Mouse (Mus musculus) left cerebral cortex, postnatal 4 days (tissue): ENCODE results near the gene Rep15. TPM values are rescaled to one million over a fixed set of nuclear protein-coding genes. Genes with fewer than 3 reads are reported as not detected.

Experiments used
- DNase-seq: peaks from one replicate; pipeline ENCODE4 v3.0.0-alpha.2; 2022
- intact Hi-C: fragments of 180-260 bp; cut with DNase I; formaldehyde crosslinking; loops from one replicate; pipeline ENCODE4 v1.15.1; 2025
- total RNA-seq, 2 experiments: library from RNA; stranded (reverse); gene quantifications; 2 replicates each; pipeline ENCODE4 v1.2.3; 2021

The Rep15 gene
- total RNA-seq, 2 experiments from 2014 or later, result 2.9 to 5.0 TPM

DNA sequence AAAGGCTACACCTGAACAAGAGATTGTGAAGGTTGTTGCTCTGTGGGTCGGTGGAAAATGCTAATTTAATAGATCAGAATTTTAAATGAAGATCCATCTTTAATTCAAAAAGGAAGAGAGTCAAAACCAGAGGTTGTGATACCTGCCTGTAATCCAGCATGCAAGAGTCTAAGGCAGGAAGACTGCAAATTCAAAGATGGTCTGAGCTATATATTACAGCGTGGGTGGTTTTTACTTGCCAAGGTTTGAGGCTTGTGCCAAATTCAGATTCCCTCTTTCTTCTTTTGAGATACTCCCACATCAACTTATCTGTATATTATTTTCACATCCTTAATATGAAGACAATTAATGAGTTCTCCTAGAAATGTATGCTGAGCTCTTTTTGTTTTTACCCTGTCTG lies 4.0 kb upstream of the Rep15 start:
- intact Hi-C loops, result no loop called here
- DNase-seq, result no peak

DNA sequence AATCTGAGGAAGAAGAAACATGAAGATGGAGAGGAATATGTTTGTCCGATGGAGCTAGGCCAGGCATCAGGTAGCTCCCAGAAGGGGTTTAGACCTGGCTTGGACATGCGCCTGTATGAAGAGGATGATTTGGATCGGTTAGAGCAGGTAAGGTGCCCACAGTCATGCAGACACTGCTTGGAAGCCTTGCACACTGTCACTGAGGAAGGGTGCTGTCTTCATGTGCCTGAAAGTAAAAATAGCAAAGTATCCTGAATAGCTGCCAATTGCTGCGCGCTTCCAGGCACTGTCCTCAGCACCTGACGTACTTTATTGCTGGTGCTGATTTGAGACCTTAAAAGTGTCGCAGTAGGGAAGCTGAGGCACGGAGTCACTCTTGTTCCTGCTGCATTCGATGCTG lies 2.8 kb upstream of the Rep15 start:
- intact Hi-C loops, result no loop called here
- no peak for DNase-seq

DNA sequence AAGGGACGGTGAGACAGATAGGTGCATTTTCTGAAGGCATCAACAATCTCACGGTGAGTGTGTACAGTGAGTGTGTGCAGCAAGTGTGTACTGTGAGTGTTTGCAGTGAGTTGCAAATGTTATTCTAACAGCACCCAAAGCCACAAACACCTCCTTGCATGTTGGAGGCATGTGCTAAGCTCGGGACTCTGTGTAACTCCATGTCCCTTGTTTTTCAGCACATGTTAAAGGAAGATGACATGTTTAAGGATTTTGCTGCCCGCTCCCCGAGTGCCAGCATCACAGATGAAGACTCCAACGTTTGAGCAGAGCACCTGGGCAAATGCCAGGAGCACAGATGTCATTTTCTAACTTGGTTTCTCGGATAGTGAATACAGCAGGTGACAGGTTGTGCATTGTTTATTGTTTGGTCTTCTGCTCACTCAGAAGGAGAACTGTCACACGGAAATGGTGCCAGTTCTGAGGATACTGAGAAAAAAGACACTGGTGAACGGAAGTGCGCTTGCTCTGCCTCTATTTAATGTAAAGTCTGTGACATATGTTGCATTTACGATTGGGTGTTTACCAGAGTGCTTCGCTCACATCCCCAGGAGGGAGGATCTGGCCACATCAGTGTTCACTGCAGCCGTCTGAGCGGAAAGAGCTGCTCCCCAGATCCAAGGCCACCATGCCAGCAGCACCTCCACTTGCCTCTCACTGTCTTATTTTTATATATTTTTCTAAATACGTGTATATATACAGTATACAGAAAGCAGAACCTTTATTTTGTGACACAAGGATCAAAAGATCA lies 2.1 kb upstream of the Rep15 start:
- intact Hi-C loops, result no loop called here
- peak; percentile 78 for DNase-seq

DNA sequence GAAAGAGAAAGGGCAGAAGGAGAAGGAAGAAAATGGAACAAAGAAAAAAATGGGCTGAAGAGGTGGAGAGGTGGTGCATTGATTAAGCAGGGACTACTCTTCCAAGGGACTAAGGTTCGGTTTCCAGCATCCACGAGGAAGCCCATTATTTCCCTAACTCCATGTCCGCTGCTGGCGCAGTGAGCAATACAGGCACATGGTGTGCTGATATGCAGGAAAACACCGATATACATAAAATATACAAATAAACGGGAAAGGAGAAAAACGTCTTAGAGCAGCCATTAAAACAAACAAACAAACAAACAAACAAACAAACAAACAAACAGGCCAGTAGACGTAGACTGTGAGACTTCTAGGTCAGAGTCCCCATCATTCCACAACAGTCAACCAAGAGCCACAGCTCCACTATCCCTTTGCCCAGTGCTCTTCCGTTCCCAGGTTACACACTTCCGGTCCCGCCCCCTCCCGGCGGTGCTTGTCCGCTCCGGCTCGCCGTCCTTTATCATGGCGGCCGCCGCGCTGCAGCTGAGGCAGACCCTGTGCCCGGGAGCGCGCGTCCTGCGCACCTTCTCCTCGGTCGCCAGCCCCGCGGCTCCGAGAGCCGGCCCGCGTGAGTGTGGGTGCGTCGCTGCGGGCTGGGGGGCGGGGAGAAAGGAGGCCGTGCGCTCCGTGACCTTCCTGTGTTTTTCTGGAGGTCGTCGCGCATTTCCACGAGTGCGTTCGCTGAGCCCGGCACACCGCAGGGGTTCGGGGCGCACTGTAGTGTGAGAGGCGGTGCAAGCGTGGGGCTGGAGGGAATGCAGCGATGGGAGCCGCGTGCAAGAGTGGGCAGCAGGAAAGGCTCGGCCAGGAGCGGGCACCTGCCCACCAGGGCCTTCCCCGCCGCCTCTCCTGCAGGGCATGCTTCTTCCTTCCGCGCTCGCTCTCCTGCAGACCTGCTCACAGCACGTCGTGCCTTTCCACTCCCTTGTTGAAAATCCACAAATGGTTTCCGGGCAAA lies 10.2 kb downstream of the Rep15 start, which contains the start of gene Mrps35:
Gene Mrps35, plus strand, starts transcription at position 474 of the 1,000 bp plus-strand sequence.
- peak; percentile 93 for DNase-seq
- intact Hi-C loops, result no loop called here

DNA sequence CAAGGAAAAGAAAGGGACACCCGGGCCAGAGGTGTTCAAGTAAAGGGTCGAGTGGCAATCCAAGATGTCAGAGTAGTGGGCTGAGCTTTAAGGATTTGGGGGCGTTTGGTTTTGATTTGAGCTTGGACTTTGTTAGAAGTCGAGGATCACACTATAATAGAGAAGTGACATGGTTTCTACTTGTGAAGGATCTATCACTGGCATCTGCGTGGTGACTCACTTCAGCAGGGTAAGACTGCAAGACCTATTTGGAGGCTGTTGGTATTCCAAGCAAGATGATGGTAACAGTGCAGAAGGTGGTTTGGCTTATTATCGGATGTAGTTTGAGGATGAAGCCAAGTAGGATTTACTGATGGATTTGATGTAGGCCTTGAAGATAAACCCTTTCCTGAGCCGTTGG lies 11.2 kb downstream of the Rep15 start:
- no peak for DNase-seq

DNA sequence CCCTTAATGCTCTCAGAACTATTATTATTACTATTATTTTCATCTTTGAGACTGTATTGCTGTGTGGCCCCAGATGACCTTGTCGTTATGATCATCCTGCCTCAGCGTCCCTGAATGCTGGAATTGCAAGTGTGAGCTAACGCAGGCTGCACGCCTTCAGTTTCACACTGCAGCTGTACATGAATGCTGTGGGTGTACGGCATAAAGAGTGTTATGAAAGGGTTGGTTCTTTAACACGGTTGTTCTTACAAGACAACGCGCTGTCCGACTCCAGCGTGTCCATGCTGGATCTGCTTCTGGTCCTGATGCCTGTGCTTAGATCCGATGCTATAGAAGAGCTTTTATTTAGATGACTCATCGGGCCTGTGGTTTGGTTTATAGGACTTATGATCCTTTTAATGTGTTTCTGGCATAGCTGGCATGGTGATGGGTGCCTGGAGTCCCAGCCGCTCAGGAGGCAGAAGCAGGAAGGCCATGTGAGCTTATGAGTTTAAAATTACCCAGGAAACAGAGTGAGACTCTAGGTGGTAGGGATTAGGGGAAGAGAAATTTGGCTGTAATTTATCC lies 16.9 kb downstream of the Rep15 start:
- intact Hi-C loops, result no loop called here
- DNase-seq, result no peak

More for the DNA sequence above, 11.2 kb downstream of the Rep15 start:
- intact Hi-C loops, result no loop called here

DNA sequence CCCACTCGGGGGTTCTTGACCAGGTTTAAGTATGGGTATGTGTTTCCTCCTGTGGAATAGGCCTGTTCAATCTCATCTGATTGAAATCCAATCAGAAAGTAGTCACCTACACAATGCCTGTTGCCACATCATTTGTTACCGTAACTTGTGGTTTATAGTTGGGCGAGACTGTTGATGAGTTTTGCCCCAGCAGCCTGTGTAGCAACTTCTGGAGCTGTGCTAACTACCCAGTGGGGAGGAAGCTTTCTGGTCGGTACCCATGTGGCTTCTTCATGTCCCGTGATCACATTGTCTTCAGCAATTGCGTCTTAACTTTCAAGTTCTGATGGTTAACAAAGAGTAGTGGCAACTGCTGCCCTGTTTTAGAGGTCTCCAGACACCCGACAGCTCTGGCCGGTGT lies 19.3 kb downstream of the Rep15 start:
- intact Hi-C loops, result no loop called here
- no peak for DNase-seq

DNA sequence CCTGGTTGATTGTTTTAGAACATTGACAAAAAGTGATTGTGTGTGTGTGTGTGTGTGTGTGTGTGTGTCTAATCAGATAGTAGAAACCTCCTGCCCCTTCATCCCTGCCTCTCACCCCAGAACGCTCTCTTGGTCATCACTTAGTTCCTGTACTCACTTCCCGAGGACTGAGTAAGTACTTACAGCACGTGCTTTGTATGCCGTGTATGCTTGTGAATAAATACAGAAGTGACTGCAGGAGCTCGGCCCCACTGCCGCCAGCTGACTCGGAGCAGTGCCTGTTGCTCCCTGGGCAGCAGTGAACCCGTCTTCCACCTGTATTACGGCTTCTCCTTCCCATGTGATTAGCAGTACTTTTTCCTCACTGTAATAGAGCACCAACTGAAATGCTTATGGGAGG lies 20.1 kb downstream of the Rep15 start:
- DNase-seq, result no peak

DNA sequence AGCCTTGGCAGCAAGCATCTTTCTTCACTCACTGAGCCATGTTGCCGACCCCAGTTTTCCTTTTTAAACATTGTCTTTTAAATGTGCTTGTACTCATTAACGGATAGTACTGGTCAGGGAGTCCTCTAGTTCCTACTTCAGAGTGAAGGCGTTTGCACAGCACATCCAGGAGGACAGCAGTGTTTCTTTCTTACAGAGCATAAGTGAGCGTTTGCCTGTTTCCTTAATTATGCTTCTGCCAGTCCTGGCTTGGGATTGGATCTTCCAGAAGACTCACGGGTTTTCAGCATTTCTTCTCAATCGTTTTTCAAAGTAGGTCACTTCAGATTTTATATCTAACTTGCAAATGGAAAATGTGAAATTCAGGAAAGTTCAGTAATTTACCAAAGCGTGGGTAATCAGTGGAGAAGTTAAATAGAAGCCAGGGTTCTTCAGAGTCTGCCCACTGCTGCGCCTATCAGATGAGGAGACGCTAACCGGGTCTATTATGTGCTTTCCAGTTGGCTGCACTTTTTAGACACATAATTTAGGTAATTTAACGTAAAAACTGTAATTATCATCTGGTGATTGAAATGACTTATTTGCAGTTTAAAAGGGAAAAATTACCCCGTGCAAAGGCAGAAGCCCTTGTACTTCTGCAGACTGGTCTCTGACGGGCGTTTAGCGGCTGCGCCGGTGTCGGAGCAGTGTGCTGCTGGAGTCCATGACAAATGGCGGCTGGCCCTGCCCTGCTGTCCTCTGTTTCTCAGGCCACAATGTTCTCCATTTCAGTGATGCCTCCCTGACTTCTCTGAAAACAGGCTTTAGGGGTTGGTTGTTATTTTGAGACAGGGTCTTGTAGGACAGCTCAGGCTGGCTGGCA lies 21.6 kb downstream of the Rep15 start:
- DNase-seq, result no peak
- intact Hi-C loops, result no loop called here

More for the DNA sequence above, 20.1 kb downstream of the Rep15 start:
- intact Hi-C loops, result no loop called here

DNA sequence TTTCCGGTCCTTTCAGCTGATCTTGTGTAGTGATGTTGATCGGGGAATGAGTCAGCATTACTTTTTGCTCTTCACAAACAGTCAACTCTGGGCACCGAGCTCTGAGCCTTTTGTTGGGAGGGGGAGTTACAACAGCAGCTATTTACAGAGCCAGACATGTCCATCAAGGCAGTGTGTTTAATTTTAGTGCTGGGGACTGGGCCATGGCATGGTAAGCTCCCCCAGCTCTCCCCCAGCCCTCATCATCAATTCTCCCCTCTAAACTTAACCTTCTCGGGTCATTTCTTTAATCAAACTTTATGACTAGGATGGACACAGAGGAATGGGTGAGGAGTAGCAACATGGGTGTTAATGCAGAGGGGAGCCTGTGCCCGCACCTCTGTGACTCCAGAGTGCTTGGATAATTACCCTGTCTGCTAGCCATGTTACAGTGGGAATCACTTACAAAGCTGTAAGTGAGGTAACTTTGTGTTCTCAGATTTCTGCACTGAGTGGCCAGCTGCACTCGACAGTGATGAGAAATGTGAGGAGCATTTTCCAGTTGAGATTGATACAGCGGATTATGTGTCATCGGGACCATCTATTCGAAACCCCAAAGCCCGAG lies 23.1 kb downstream of the Rep15 start:
- no peak for DNase-seq
- intact Hi-C loops, result no loop called here

DNA sequence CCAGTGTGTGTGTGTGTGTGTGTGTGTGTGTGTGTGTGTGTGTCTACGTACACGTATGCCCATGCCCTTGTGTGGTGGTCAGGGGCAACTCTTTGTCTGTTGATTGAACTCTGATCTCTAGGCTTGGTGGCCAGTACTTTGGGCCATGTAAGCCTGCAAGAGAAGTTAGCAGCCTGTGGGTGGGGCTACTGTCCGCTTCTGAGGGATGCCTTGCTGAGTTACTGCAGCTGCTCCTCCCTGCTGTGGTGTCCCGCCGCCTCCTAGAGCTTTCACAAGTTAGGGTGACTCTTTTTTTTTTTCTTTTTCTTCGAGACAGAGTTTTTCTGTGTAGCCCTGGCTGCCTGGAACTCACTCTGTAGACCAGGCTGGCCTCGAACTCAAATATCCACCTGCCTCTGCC lies 26.9 kb downstream of the Rep15 start:
- no peak for DNase-seq
- intact Hi-C loops, result no loop called here

DNA sequence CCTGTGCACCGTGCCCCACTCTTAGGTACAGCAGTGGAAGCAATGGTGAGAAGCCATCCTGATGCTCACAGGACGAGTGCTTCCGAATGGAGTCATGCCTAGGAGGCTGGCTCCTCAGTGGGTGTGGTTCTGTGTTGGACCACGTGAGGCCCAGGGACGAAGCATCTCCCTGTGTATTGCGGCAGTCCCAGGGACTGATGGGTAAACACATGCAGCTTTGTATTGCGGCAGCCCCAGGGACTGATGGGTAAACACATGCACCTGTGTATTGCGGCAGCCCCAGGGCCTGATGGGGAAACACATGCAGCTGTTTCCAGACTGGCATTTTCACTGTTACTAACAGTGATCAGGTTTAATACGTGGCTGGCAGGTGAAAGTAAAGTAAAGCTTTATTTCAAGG lies 29.2 kb downstream of the Rep15 start:
- DNase-seq, result no peak
- intact Hi-C loops, result no loop called here

DNA sequence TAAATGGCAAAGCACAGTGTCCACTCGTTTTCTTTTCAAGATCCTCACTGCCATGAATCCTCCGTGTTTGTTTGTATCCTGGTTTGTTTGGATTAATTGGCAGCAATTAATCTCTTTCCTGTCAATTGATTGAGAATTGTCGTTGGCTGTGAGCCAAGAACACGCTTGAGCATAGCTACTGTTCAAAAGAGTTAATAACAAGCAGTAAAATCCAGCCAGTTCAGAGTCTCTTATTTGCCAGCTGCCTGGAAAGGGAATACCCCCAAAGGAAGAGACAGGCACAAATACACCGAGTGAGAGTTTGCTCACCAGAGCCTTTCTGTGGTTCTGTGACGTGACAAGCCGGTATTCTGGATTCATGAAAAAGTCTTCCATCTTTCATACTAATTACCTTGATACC lies 29.6 kb downstream of the Rep15 start:
- intact Hi-C loops, result no loop called here
- DNase-seq, result no peak

DNA sequence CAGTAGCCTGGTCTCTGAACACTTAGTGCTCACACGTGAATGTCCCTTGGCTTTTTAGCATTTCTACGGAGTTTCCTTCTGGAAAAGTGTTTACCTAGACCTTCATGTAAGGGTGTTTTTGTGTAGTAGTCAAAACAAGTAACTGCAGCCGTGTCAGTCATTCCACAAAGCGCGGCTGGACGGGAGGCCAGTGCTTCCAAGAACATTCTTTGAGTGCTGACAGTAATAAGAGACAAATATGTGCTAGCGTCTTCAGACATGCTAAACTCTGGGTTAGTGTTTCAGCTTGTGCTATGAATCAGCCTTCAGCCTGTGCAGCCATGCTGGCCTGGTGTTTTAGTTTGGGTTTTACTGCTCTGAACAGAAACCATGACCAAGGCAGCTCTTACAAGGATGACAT lies 30.3 kb downstream of the Rep15 start:
- DNase-seq, result no peak
- intact Hi-C loops, result no loop called here

DNA sequence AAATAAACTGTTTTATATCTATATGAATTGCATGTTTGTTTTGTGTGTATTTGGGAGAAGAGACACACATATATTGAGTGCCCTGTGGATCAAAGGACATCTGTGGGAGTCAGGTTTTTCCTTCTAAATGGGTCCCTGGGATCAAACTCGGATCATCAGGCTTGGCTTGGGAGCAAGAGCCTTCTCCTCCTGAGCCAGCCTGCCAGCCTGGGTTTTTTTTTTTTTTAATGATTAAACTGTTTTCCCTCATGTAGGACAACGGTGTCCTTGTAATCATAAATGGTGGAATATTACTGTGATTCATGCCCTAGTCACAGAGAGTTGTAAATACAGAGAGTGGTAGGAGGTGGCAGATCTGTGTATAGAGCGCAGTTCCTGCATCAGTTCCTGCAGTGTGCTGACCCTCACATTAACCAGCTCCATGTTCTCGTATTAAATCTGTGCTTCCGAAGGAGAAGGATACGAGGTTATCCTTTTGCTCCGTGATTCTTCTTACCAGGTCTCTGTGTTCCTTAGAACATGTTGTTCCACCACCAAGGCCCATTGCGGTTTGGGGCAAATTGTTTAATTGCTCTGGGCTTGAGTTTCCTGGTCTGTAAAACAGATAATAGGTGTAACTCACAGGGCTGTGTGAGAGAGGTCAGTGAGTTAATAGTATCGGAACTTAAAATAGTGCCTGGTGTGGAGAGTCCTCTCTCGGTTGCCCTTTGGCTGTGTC lies 32.0 kb downstream of the Rep15 start:
- intact Hi-C loops, result no loop called here
- DNase-seq, result no peak

DNA sequence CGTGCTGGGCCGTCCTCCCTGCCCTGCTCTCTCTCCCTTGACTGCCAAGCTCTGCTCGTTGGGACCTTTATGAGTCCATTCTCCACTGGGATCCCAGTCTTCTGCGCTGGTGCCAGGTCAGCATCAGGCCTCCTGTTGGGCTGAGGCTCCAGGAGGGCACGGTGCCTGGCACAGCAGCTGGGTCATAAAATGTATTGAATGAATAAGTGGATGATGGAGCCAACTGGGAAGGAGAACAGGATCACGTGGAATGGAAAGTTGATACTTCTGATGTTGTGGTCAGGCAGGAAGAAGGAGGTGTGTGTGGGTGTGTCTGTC lies 32.5 kb downstream of the Rep15 start:
- intact Hi-C loops, result no loop called here
- no peak for DNase-seq

DNA sequence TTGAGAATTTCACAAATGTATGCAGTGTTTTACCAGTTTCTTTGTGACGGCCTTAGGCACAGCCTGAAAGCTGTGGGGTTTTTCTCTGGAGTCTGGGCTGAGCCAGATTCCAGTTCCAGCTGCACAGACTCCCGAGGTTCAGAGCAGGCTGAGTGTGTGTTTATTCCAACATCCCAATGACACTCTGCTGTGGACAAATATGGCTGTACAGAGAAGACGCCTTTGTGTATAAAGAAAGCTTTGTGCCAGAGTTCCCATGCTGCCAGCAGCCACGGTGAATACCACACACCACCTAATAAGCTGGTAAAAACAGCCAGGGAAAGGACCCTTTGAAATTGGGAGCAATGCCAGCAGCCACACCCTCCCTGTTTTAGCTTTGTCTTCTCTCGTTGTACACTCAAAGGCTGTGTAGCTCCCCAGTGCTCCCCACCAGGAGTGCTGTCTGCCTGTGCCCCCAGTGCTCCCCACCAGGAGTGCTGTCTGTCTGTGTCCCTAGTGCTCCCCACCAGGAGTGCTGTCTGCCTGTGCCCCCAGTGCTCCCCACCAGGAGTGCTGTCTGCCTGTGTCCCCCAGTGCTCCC lies 43.5 kb downstream of the Rep15 start:
- intact Hi-C loops, result no loop called here
- DNase-seq, result no peak

DNA sequence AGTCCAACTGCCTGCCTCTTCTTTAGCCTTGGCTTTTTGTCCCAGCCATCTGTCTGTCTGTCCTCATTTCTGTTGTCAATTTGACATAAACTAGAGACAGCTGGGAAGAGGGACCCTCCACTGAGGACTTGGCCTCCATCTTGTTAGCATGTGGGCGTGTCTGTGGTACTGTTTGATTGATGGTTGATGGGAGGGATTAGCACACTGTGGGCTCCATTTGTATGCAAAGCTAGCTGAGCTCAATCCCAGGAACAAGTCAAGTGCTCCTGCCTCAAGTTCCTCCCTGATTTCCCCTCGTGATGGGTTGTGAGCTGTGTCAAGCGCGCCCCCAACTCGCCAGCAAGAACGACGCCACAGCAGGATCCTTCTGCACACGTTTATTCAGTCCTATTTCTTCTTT lies 44.5 kb downstream of the Rep15 start:
- intact Hi-C loops, result no loop called here
- DNase-seq, result no peak

DNA sequence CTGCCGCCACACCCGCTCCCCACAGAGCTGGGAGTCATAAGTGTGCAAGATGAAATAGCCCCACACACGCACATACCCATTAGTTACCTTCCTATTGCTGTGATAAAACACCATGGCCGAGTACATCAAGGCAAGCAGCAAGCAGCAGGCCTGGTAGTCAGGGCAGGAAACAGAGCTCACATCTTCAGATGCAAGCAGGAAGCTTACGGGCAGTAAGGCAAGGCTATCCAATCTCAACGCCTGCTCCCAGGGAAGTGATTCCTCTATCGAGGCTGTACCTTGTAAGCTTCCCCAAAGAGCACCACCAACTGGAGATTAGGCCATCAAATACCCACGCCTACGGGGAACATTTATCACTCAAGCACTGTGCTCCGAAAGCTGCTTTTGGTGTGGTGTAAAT lies 47.5 kb downstream of the Rep15 start:
- no peak for DNase-seq
- intact Hi-C loops, result no loop called here
